Mouse (Mus musculus) liver, embryonic 15.5 days (tissue): ENCODE measurements at regions not wholly inside any gene's neighbourhood (a gene's known extent, or its start where the extent isn't known, plus 50 kb on each side); places are given as distances from the start of the nearest gene placed in this dataset.
A peak's percentile ranks its signal among the peaks of the same experiment; 100 is the strongest.

Source experiments
- ATAC-seq: fragments of 200-750 bp; cut with Nextera tagmentation; 2 replicates; pipeline ENCODE4 v1.8.0; 2017; ENCODE audit warnings: moderate number of reproducible peaks, mild to moderate bottlenecking, moderate library complexity; ENCODE audit not compliant: insufficient read depth
- H3K27ac ChIP-seq: fragments of 300-500 bp; sonication (generic); replicated peaks from 2 replicates; pipeline ENCODE4 v1.5.1; 2015; ENCODE audit warnings: mild to moderate bottlenecking, inconsistent platforms
- H3K27me3 ChIP-seq: fragments of 300-500 bp; sonication (generic); 2 replicates; pipeline ENCODE4 v1.6.1; 2015; ENCODE audit warnings: mild to moderate bottlenecking, inconsistent platforms
- H3K36me3 ChIP-seq: fragments of 300-500 bp; sonication (generic); replicated peaks from 2 replicates; pipeline ENCODE4 v1.6.1; 2015; ENCODE audit warnings: moderate library complexity, mild to moderate bottlenecking, inconsistent platforms
- H3K4me1 ChIP-seq: fragments of 300-500 bp; sonication (generic); replicated peaks from 2 replicates; pipeline ENCODE4 v1.6.1; 2015; ENCODE audit warnings: inconsistent platforms
- H3K4me2 ChIP-seq: fragments of 300-500 bp; sonication (generic); 2 replicates; pipeline ENCODE4 v1.6.1; 2015; ENCODE audit warnings: moderate library complexity, mild to moderate bottlenecking, inconsistent platforms
- H3K4me3 ChIP-seq: fragments of 300-500 bp; sonication (generic); replicated peaks from 2 replicates; pipeline ENCODE4 v1.5.1; 2015; ENCODE audit warnings: mild to moderate bottlenecking, inconsistent platforms
- H3K9ac ChIP-seq: fragments of 300-500 bp; sonication (generic); 2 replicates; pipeline ENCODE4 v1.6.1; 2015; ENCODE audit warnings: moderate library complexity, mild to moderate bottlenecking, inconsistent platforms
- H3K9me3 ChIP-seq: fragments of 300-500 bp; sonication (generic); replicated peaks from 2 replicates; pipeline ENCODE4 v1.6.1; 2016; ENCODE audit warnings: inconsistent platforms
- WGBS: fragments of 180-500 bp; shearing (Covaris S2); methylation state at CpG from one replicate; pipeline ENCODE4 v1.1.7; 2015; ENCODE audit warnings: mixed read lengths; ENCODE audit not compliant: insufficient replicate concordance; 5-methylcytosine and 5-hydroxymethylcytosine counted together

- H3K27me3 ChIP-seq: no peaks in the 10 kb centered on the region
- WGBS: 61% methylated on average over 5 of the region's 5 CpGs
- ATAC-seq: no peak
- no peak overlapping the region for H3K4me2 ChIP-seq
- H3K36me3 ChIP-seq: no peaks in the 10 kb centered on the region
- H3K4me3 ChIP-seq: no peak overlapping the region
- no peak overlapping the region for H3K9ac ChIP-seq
- H3K4me1 ChIP-seq: no peaks in the 10 kb centered on the region
- no peaks in the 10 kb centered on the region for H3K9me3 ChIP-seq
- no peak overlapping the region for H3K27ac ChIP-seq
Measured at GRCm38 (mm10) chr5:51233271-51234003, 334.1 kb downstream of the Ppargc1a start.

GRCm38 (mm10) chr5:51229806-51230205, 337.7 kb downstream of the Ppargc1a start:
- H3K9me3 ChIP-seq: no peaks in the 10 kb centered on the region
- H3K27ac ChIP-seq: no peak overlapping the region
- 74% methylated on average over 2 of the region's 2 CpGs for WGBS
- no peak overlapping the region for H3K9ac ChIP-seq
- H3K4me3 ChIP-seq: no peak overlapping the region
- no peaks in the 10 kb centered on the region for H3K36me3 ChIP-seq
- no peak overlapping the region for H3K4me2 ChIP-seq
- H3K27me3 ChIP-seq: no peaks in the 10 kb centered on the region
- no peak for ATAC-seq
- no peaks in the 10 kb centered on the region for H3K4me1 ChIP-seq

- no peak for ATAC-seq
Measured at GRCm38 (mm10) chr5:51227996-51228395, 339.5 kb downstream of the Ppargc1a start.

GRCm38 (mm10) chr5:51203266-51203665, 364.3 kb downstream of the Ppargc1a start:
- no peaks in the 10 kb centered on the region for H3K36me3 ChIP-seq
- H3K9ac ChIP-seq: no peak overlapping the region
- ATAC-seq: no peak
- H3K27ac ChIP-seq: no peak overlapping the region
- WGBS: 67% methylated on average over 1 of the region's 1 CpGs
- no peaks in the 10 kb centered on the region for H3K9me3 ChIP-seq
- no peak overlapping the region for H3K4me3 ChIP-seq
- H3K4me2 ChIP-seq: no peak overlapping the region
- H3K27me3 ChIP-seq: no peaks in the 10 kb centered on the region
- H3K4me1 ChIP-seq: no peaks in the 10 kb centered on the region

More at GRCm38 (mm10) chr5:51227996-51228395, 339.5 kb downstream of the Ppargc1a start:
- no peak overlapping the region for H3K9ac ChIP-seq
- 51% methylated on average over 3 of the region's 3 CpGs for WGBS
- H3K36me3 ChIP-seq: no peaks in the 10 kb centered on the region
- no peak overlapping the region for H3K27ac ChIP-seq
- no peaks in the 10 kb centered on the region for H3K4me1 ChIP-seq
- no peak overlapping the region for H3K4me2 ChIP-seq
- H3K27me3 ChIP-seq: no peaks in the 10 kb centered on the region
- H3K4me3 ChIP-seq: no peak overlapping the region
- H3K9me3 ChIP-seq: no peaks in the 10 kb centered on the region

- no peak overlapping the region for H3K4me2 ChIP-seq
- no peaks in the 10 kb centered on the region for H3K36me3 ChIP-seq
- no peak overlapping the region for H3K9ac ChIP-seq
- no peak overlapping the region for H3K4me3 ChIP-seq
- no peaks in the 10 kb centered on the region for H3K4me1 ChIP-seq
- no peaks in the 10 kb centered on the region for H3K9me3 ChIP-seq
- H3K27me3 ChIP-seq: no peaks in the 10 kb centered on the region
- no peak overlapping the region for H3K27ac ChIP-seq
- ATAC-seq: no peak
- 65% methylated on average over 4 of the region's 4 CpGs for WGBS
Measured at GRCm38 (mm10) chr5:51202525-51203215, 364.9 kb downstream of the Ppargc1a start.

- no peaks in the 10 kb centered on the region for H3K36me3 ChIP-seq
- no peaks in the 10 kb centered on the region for H3K27me3 ChIP-seq
- ATAC-seq: no peak
- 47% methylated on average over 4 of the region's 4 CpGs for WGBS
- no peak overlapping the region for H3K9ac ChIP-seq
- no peaks in the 10 kb centered on the region for H3K4me1 ChIP-seq
- no peak overlapping the region for H3K27ac ChIP-seq
- H3K4me3 ChIP-seq: no peak overlapping the region
- no peak overlapping the region for H3K4me2 ChIP-seq
- H3K9me3 ChIP-seq: no peaks in the 10 kb centered on the region
Measured at GRCm38 (mm10) chr5:51196393-51197347, 370.9 kb downstream of the Ppargc1a start.

GRCm38 (mm10) chr5:51190661-51191060, 376.9 kb downstream of the Ppargc1a start:
- Histone ChIP-seq H3K9ac (no peak overlapping the region), H3K4me3 (no peak overlapping the region), H3K9me3 (no peaks in the 10 kb centered on the region), H3K27ac (no peak overlapping the region), H3K4me1 (no peaks in the 10 kb centered on the region), H3K27me3 (no peaks in the 10 kb centered on the region), H3K4me2 (no peak overlapping the region), H3K36me3 (no peaks in the 10 kb centered on the region)
- ATAC-seq: no peak
- 62% methylated on average over 3 of the region's 3 CpGs for WGBS

- H3K27ac ChIP-seq: no peak overlapping the region
- no peaks in the 10 kb centered on the region for H3K36me3 ChIP-seq
- no peak overlapping the region for H3K9ac ChIP-seq
- WGBS: 82% methylated on average over 1 of the region's 1 CpGs
- no peaks in the 10 kb centered on the region for H3K4me1 ChIP-seq
- no peaks in the 10 kb centered on the region for H3K27me3 ChIP-seq
- H3K4me3 ChIP-seq: no peak overlapping the region
- ATAC-seq: no peak
- H3K9me3 ChIP-seq: no peaks in the 10 kb centered on the region
- H3K4me2 ChIP-seq: no peak overlapping the region
Measured at GRCm38 (mm10) chr5:51169828-51170227, 397.7 kb downstream of the Ppargc1a start.

- no peak overlapping the region for H3K4me2 ChIP-seq
- WGBS: 47% methylated on average over 6 of the region's 6 CpGs
- H3K27me3 ChIP-seq: no peaks in the 10 kb centered on the region
Measured at GRCm38 (mm10) chr5:51168206-51168605, 399.3 kb downstream of the Ppargc1a start.

GRCm38 (mm10) chr5:51156901-51157300, 410.6 kb downstream of the Ppargc1a start:
- H3K27ac ChIP-seq: no peak overlapping the region
- no peaks in the 10 kb centered on the region for H3K4me1 ChIP-seq
- H3K9ac ChIP-seq: no peak overlapping the region
- ATAC-seq: no peak
- no peak overlapping the region for H3K4me2 ChIP-seq
- no peaks in the 10 kb centered on the region for H3K27me3 ChIP-seq
- WGBS: 40% methylated on average over 3 of the region's 3 CpGs
- H3K9me3 ChIP-seq: no peaks in the 10 kb centered on the region
- no peak overlapping the region for H3K4me3 ChIP-seq
- no peaks in the 10 kb centered on the region for H3K36me3 ChIP-seq

More at GRCm38 (mm10) chr5:51168206-51168605, 399.3 kb downstream of the Ppargc1a start:
- H3K9ac ChIP-seq: no peak overlapping the region
- H3K9me3 ChIP-seq: no peaks in the 10 kb centered on the region
- no peak for ATAC-seq
- no peak overlapping the region for H3K27ac ChIP-seq
- H3K36me3 ChIP-seq: no peaks in the 10 kb centered on the region
- no peak overlapping the region for H3K4me3 ChIP-seq
- no peaks in the 10 kb centered on the region for H3K4me1 ChIP-seq

- Histone ChIP-seq H3K4me2 (no peak overlapping the region), H3K4me1 (no peaks in the 10 kb centered on the region), H3K36me3 (no peaks in the 10 kb centered on the region), H3K9ac (no peak overlapping the region), H3K27ac (no peak overlapping the region), H3K4me3 (no peak overlapping the region), H3K9me3 (no peaks in the 10 kb centered on the region), H3K27me3 (no peaks in the 10 kb centered on the region)
- WGBS: 52% methylated on average over 4 of the region's 4 CpGs
- ATAC-seq: peak; percentile 37; the same call in 1 of the 2 replicates
Measured at GRCm38 (mm10) chr5:51144842-51145241, 422.7 kb downstream of the Ppargc1a start.
